Mouse (Mus musculus) brain, adult 2 months (tissue): ENCODE measurements at regions not wholly inside any gene's neighbourhood (a gene's known extent, or its start where the extent isn't known, plus 50 kb on each side); places are given as distances from the start of the nearest gene placed in this dataset.

Source experiments
- DNase-seq: peaks from one replicate; pipeline ENCODE4 v3.0.0; 2011; ENCODE audit warnings: low read depth, low spot score

DNA sequence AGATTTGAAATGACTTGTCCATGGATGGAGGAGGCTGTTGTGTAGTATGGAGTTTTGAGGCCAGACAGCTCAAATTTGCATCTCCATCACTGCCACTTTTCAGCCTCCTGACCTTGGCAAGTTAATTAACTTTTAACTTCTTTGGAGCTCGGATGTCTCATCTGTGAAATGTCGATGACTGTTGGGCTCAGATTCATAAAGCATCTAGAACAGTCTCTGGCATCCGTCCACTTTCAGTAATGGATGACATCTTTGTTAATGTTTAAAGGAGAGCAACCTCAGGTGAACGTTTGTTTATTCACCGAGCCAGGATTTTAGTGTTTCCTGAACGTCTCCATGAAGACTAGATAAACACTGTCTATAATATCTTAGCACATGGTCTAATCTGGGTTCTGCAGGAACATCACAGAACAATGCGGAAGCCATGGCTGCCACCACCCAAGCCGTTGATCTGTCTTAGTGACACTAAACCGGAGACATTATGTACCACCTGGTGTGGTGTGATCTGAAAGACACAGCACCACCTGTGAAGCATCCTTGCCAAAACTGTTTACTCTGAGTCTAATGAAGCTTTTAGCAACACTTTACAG, 658.4 kb downstream of the Sorcs3 start:
- DNase-seq: no peak

DNA sequence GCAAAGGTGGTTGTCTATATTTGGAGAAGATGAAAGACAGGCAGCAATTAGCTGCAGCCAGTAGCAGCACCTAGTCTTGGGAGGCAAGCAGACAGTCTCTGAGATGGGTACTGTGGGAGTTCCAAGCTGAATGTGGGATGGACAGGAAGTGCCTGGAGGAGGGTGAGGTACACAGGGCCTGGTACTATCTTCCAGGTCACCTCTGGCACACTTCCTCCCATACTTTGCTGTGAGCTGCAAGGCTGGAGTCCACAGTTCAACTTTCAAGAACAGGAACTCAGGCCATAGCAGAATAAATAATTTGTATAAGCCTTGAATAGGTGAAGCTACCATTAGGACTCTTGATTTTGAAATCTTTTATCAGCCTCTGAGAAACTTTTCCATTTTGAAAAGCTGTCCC, 665.8 kb downstream of the Sorcs3 start:
- DNase-seq: no peak

DNA sequence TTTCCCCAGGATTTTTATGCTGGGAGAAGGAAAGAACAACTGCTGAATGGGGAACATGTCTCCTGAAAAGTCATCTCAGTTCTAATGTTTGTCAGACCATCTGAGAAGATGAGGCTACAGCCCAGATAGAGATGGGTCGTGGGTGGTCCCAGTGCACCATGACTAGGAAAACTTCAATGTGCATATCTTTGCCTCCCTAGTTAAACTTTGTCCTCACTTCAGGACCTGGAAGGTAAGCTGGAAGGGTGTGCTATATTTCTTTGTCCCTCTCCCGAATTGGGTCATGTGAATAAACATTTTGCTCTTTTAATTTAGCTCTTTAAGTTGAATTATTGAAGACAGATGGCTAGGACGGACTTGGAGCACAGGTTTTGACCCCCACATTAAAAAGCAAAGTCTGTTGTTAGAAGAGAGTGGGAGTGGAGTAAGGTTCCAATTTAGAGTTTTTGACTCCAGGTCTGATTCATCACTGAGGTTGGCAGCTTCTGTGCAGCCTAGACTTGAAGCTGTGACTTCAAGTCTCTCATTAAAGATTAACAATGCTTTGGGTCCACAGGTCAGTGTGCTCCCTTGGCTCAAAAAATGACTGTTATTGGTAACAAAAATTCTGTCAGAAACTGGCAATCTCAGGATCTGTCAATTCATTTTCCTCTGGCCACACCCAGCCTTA, 675.8 kb downstream of the Sorcs3 start:
- DNase-seq: no peak

- DNase-seq: peak; percentile 3
Measured at GRCm38 (mm10) chr19:48908236-48908635, 702.4 kb downstream of the Sorcs3 start.

GRCm38 (mm10) chr19:48913011-48913410, 707.2 kb downstream of the Sorcs3 start:
- DNase-seq: no peak

DNA sequence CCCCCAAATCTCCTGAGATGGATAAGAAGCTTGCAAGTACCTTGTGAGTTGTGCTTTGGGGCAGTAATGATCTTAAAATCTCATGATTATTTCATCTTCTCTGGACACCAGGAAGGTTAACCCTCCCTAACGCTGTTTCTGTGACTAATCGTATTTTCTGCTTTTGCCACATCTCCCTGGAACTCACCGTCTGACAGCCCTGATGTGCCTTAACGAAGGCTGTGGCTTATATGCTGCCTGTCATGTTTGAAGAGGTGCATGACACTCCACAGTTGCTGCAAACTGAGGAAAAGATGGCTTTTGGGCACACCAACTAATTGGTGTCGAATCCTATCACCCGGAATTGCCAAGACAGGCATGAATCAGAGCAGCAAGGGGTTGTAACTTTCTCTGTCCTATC, 713.8 kb downstream of the Sorcs3 start:
- DNase-seq: no peak

DNA sequence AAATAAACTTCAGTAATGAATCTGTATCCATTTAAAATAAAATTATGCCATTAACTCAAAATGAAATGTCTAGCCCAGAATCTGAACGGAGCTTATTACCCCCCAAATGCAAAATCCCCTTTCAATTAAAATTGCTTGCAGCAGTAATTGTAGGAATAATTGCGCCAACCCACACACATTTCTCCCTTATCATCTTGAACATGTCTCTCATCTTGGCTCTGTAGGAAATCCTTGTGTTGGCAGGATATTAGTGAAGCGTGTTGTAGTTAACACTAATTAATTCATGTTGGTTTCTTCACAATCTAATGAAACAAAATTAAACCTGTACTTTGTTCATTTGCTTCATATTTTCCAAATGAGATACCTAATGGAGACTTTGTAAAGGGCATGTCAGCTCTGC, 741.8 kb downstream of the Sorcs3 start:
- DNase-seq: peak; percentile 10
